In genomic region chr17:69196656-69197055, GRCm38 (mm10) we compare ENCODE assay signal across 15 mouse cellular contexts.
DNase-seq lines count a peak whose midpoint lies in the region; ATAC-seq and TF ChIP-seq lines count a peak whose summit lies in the region.
"Had no signal": no experiment of that assay in that cellular context is flagged by ENCODE, and none has a peak within 500 bp of the region (broad histone marks: within the 10 kb centered on the region; RNA-seq: fewer than 3 reads in every experiment).

No protein-coding gene starts in this region.

- no peak for TF ChIP-seq CTCF in forebrain, postnatal 0 days (IDR thresholded peaks at IDR 0.05; ENCODE audit: low read depth)

- H3K9me3 ChIP-seq in midbrain, embryonic 14.5 days (ENCODE audit: control insufficient read depth, low read length): no peaks in the 10 kb centered on the region
- no peaks in the 10 kb centered on the region for H3K9me3 ChIP-seq in midbrain, embryonic 10.5 days (replicated peaks)
- no peaks in the 10 kb centered on the region for H3K9me3 ChIP-seq in forebrain, postnatal 0 days (ENCODE audit: low read length)
- H3K9me3 ChIP-seq in hindbrain, embryonic 12.5 days (replicated peaks): no peaks in the 10 kb centered on the region
- H3K9me3 ChIP-seq: hindbrain, embryonic 13.5 days; limb, embryonic 12.5 days had no signal

- no peak overlapping the region for H3K27ac ChIP-seq in midbrain, embryonic 14.5 days (replicated peaks; ENCODE audit: low read depth, low read length)
- no peak overlapping the region for H3K27ac ChIP-seq in midbrain, embryonic 10.5 days (replicated peaks)
- H3K27ac ChIP-seq in forebrain, postnatal 0 days (ENCODE audit: low read depth, low read length): no peak overlapping the region
- H3K27ac ChIP-seq in hindbrain, embryonic 12.5 days: no peak overlapping the region
- H3K27ac ChIP-seq: hindbrain, embryonic 13.5 days; limb, embryonic 12.5 days had no signal

- peak; percentile 31 for DNase-seq in midbrain, embryonic 14.5 days
- no peak for DNase-seq in midbrain, embryonic 10.5 days (ENCODE audit: low spot score)
- no peak for DNase-seq in forebrain, postnatal 0 days
- peak; percentile 32 to 34 for DNase-seq in heart, postnatal 10 days
- peak; percentile 52 to 68 for DNase-seq in lung, postnatal 4 days
- DNase-seq in gastrocnemius, postnatal 25 days: no peak
- DNase-seq: adrenal gland, postnatal 10 days; cerebellum, adult 9-11 months; kidney, postnatal 36 days had no signal

- peaks cover 25% of the 10 kb centered on the region for H3K4me1 ChIP-seq in midbrain, embryonic 14.5 days (ENCODE audit: control insufficient read depth, insufficient read depth, low read length)
- H3K4me1 ChIP-seq in midbrain, embryonic 10.5 days: peaks cover 36% of the 10 kb centered on the region
- peaks cover 5% of the 10 kb centered on the region; the same call in 1 of the 2 replicates for H3K4me1 ChIP-seq in forebrain, postnatal 0 days (ENCODE audit: insufficient read depth)
- H3K4me1 ChIP-seq in hindbrain, embryonic 12.5 days: peaks cover 21% of the 10 kb centered on the region
- H3K4me1 ChIP-seq: megakaryocyte, embryonic 14.5 days had no signal

- H3K4me2 ChIP-seq in midbrain, embryonic 14.5 days (ENCODE audit: low read length): no peak overlapping the region
- H3K4me2 ChIP-seq in forebrain, postnatal 0 days (ENCODE audit: low read depth): no peak overlapping the region
- H3K4me2 ChIP-seq in hindbrain, embryonic 12.5 days (replicated peaks): no peak overlapping the region
- H3K4me2 ChIP-seq: hindbrain, embryonic 13.5 days; limb, embryonic 12.5 days had no signal

- H3K36me3 ChIP-seq in midbrain, embryonic 14.5 days (ENCODE audit: control insufficient read depth, insufficient read depth, low read length): no peaks in the 10 kb centered on the region
- H3K36me3 ChIP-seq in midbrain, embryonic 10.5 days: no peaks in the 10 kb centered on the region
- no peaks in the 10 kb centered on the region for H3K36me3 ChIP-seq in forebrain, postnatal 0 days (ENCODE audit: insufficient read depth)
- no peaks in the 10 kb centered on the region for H3K36me3 ChIP-seq in hindbrain, embryonic 12.5 days
- H3K36me3 ChIP-seq: G1E; hindbrain, embryonic 13.5 days; limb, embryonic 12.5 days had no signal

- peak; percentile 65; the same call in 1 of the 2 replicates for ATAC-seq in midbrain, embryonic 14.5 days (ENCODE audit: low FRiP score, low TSS enrichment)
- ATAC-seq in forebrain, postnatal 0 days: peak; percentile 64
- ATAC-seq in hindbrain, embryonic 12.5 days (ENCODE audit: low FRiP score): no peak

- H3K4me3 ChIP-seq in midbrain, embryonic 14.5 days (replicated peaks; ENCODE audit: low read depth, low read length): no peak overlapping the region
- H3K4me3 ChIP-seq in midbrain, embryonic 10.5 days: no peak overlapping the region
- no peak overlapping the region for H3K4me3 ChIP-seq in forebrain, postnatal 0 days (ENCODE audit: low read depth, low read length)
- no peak overlapping the region for H3K4me3 ChIP-seq in hindbrain, embryonic 12.5 days
- H3K4me3 ChIP-seq: erythroblast, embryonic 14.5 days; hindbrain, embryonic 13.5 days; limb, embryonic 12.5 days; megakaryocyte, embryonic 14.5 days had no signal

- H3K27me3 ChIP-seq in midbrain, embryonic 14.5 days (ENCODE audit: control insufficient read depth, insufficient read depth, low read length): no peaks in the 10 kb centered on the region
- H3K27me3 ChIP-seq in midbrain, embryonic 10.5 days (ENCODE audit: low read depth, poor library complexity, severe bottlenecking): no peaks in the 10 kb centered on the region
- H3K27me3 ChIP-seq in forebrain, postnatal 0 days (ENCODE audit: insufficient read depth, low read length): no peaks in the 10 kb centered on the region
- no peaks in the 10 kb centered on the region for H3K27me3 ChIP-seq in hindbrain, embryonic 12.5 days
- H3K27me3 ChIP-seq: hindbrain, embryonic 13.5 days; limb, embryonic 12.5 days; megakaryocyte, embryonic 14.5 days had no signal

- intact Hi-C loops in heart, postnatal 10 days (cut with DNase I): no loop called here

- WGBS in midbrain, embryonic 14.5 days: 75% methylated on average over 10 of the region's 10 CpGs
- WGBS in midbrain, embryonic 10.5 days: 76% methylated on average over 10 of the region's 10 CpGs
- 80% methylated on average over 10 of the region's 10 CpGs for WGBS in forebrain, postnatal 0 days
- 74% methylated on average over 10 of the region's 10 CpGs for WGBS in hindbrain, embryonic 12.5 days

- H3K9ac ChIP-seq in midbrain, embryonic 14.5 days (replicated peaks; ENCODE audit: low read length): no peak overlapping the region
- no peak overlapping the region for H3K9ac ChIP-seq in forebrain, postnatal 0 days
- no peak overlapping the region for H3K9ac ChIP-seq in hindbrain, embryonic 12.5 days
- H3K9ac ChIP-seq: hindbrain, embryonic 13.5 days; limb, embryonic 12.5 days had no signal

Comparison
In these comparisons a context has a peak if more than half of its experiments do, and no peak if none do; other contexts are left out.
1. DNase-seq: peak in midbrain, embryonic 14.5 days (single experiment), heart, postnatal 10 days (2 of 2) and lung, postnatal 4 days (2 of 2); none in midbrain, embryonic 10.5 days (single experiment), forebrain, postnatal 0 days (single experiment) and gastrocnemius, postnatal 25 days (single experiment).